Mouse (Mus musculus) splenic B cell, adult 2 months (primary cell): ENCODE results near the gene Aldh1l2.
A peak's percentile ranks its signal among the peaks of the same experiment; 100 is the strongest.
"Not testable (repeated sequence)": the region's sequence is repeated elsewhere in the genome, so short reads cannot be mapped to it uniquely, and the experiment has no call there.

Experiments
- DNase-seq: peaks from one replicate; pipeline ENCODE4 v3.0.0-alpha.2; 2011; ENCODE audit warnings: low read depth, low spot score
- H3K27me3 ChIP-seq: 2 replicates; pipeline ENCODE4 v1.6.1; 2012; ENCODE audit warnings: mild to moderate bottlenecking, low read length, moderate library complexity, mixed read lengths; ENCODE audit not compliant: control insufficient read depth, poor library complexity, insufficient read depth, severe bottlenecking
- H3K36me3 ChIP-seq: 2 replicates; pipeline ENCODE4 v1.6.1; 2012; ENCODE audit warnings: mild to moderate bottlenecking, low read length, moderate library complexity, mixed read lengths; ENCODE audit not compliant: control insufficient read depth, poor library complexity, insufficient read depth, severe bottlenecking

Aldh1l2 gene

DNA sequence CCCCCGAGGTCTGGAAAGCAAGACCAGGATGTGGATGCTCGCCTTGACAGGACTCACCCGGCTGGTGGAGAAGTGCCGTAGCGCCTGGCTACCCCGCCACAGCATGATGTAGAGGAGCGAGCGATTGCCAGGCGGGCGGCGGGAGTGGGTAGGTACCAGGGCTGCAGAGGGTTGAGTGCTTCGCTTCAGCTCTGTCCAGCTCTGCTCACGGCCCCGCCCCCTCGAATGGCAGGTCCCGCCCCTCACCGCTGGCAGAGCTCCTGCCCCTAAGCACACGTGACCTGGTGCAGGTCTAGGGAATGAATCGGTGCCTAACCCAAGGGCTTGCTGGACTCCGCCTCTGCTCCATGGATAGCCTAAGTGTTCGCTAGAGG is at the start of gene Aldh1l2:
Aldh1l2 (minus strand) TSS at position 231 of the 374 bp plus-strand sequence.
- 0 out of 2 replicates have a peak, but pooled peaks cover 2% of the 10 kb centered on the region for H3K27me3 ChIP-seq
- H3K36me3 ChIP-seq, result no peaks in the 10 kb centered on the region
- peak; percentile 61 for DNase-seq

DNA sequence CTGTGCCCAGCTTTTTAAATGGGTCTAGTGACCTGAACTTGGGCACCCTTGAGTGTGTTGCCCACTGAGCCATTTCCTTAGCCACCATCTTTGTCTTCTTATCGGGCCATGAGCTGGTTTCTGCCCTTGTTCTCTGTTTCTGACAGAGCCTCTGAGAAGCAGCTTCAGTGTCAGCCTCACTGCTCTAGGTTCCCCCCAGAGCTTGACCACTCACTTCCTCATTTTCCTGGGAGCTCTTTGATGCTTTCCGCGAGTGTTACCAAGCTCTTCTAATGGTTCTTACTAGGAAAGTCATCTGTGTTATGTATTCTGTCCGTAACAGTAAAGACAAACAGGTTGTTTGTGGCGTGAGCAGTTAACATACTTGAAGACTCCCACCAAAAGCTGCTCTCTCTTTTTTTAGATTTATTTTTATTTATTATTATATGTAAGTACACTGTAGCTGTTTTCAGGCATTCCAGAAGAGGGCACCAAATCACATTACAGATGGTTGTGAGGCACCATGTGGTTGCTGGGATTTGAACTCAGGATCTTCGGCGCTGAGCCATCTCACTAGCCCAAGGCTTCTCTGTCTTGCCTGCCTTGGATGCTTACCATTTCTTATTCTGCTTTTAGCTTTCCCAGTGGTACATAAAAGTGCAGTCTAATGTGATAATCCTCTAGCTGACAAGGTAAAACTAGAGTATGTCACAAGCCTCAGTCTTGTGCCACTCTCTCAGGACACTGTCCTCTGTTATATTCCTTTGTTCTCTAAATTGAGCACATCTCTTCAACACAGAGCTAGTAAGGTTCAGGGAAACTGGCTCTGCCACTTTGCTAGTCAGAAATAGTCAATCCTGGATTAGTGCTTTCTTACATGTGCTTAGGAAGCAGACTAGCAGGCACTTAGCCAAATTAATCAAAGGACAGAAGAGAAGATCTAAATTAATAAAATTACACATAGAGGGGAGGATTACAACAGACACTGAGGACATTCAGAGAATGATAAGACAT is 31.8 kb upstream of the Aldh1l2 start:
- peak; percentile 44 for DNase-seq
- H3K27me3 ChIP-seq, result no peaks in the 10 kb centered on the region
- peaks cover 17% of the 10 kb centered on the region for H3K36me3 ChIP-seq

DNA sequence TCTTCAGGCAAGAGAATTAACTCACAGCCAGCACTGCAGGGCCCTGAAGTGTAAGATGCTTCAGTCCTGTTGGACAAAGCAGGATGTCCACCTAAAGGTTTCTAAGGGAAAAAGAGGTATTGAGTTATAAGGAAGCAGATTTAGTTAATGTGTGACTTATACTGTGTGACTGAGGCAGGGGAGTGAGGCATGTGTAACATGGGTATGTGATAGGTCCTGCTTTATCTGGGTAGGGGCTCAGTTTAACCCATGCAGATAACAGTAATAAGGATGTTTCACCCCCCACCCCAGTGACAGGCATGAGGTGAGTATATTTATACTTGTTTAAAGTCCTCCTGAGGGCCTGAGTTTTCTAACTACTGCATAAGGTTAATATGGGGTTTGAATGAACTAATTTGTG is 29.1 kb upstream of the Aldh1l2 start:
- Histone ChIP-seq H3K27me3 (no peaks in the 10 kb centered on the region), H3K36me3 (peaks cover 20% of the 10 kb centered on the region)
- DNase-seq, result no peak

DNA sequence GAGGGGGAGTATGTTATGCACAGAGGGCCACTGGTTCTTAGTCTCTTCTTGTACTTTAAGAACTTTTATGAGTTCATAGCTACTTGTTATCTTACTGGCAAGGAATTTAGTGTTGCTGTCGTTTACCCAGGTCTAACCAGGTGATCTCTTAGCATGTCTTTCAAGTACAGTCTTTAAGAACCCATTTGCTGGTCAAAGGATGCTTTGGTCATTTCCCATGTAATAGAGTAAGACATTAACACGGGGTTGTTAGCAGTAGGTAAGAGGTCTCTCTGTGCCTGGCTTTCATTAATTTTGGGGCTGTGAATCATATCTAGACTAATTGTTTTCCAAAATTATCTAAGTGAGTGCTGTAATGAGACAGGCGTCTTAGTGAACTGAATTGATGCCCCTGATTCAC is 11.4 kb upstream of the Aldh1l2 start:
- Histone ChIP-seq H3K36me3 (peaks cover 5% of the 10 kb centered on the region), H3K27me3 (no peaks in the 10 kb centered on the region)
- DNase-seq, result no peak

GRCm38 (mm10) chr10:83544103-83544479 is 10.2 kb upstream of the Aldh1l2 start:
- DNase-seq, result peak; percentile 68
- H3K27me3 ChIP-seq, result no peaks in the 10 kb centered on the region
- H3K36me3 ChIP-seq, result peaks cover 2% of the 10 kb centered on the region; the same call in 1 of the 2 replicates

- DNase-seq, result peak; percentile 93
- Histone ChIP-seq H3K27me3 (no peaks in the 10 kb centered on the region), H3K36me3 (peaks cover 2% of the 10 kb centered on the region; the same call in 1 of the 2 replicates)
Measured at GRCm38 (mm10) chr10:83543439-83544102, 9.6 kb upstream of the Aldh1l2 start, which contains the start of gene Washc4. Washc4 (plus strand) TSS chr10:83543752.

GRCm38 (mm10) chr10:83542241-83542640 is 8.3 kb upstream of the Aldh1l2 start:
- no peaks in the 10 kb centered on the region for H3K36me3 ChIP-seq
- H3K27me3 ChIP-seq, result no peaks in the 10 kb centered on the region
- no peak for DNase-seq

GRCm38 (mm10) chr10:83540092-83540491 is 6.2 kb upstream of the Aldh1l2 start:
- no peak for DNase-seq
- Histone ChIP-seq H3K36me3 (no peaks in the 10 kb centered on the region), H3K27me3 (no peaks in the 10 kb centered on the region)

DNA sequence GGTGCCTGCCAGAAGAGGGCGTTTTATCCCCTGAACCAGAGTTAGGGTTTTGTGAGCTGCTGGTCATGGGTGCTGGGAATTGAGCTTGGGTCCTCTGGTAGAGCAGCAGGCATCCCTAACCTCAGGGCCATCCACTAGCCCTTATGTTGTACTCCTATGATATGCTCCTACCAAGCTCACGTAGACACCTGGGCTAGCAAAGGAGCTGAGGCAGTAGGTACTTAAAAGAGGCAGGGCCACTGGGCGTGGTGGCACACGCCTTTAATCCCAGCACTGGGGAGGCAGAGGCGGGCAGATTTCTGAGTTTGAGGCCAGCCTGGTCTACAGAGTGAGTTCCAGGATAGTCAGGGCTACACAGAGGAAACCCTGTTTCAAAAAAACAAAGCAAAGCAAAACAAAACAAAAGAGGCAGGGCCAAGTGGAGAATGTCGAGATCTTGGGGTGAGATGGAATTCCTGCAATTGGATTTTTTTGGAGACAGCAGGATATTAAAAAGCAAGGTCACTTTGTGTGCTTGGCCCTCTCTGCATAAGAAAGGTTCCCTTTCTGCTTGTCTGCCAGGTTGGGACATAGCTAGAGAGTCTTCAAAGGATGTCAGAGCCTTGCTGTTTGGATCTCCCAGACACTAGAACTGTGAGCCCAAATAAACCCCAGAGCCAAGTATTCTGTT is 5.5 kb upstream of the Aldh1l2 start:
- H3K27me3 ChIP-seq, result no peaks in the 10 kb centered on the region
- no peaks in the 10 kb centered on the region for H3K36me3 ChIP-seq
- no peak for DNase-seq

GRCm38 (mm10) chr10:83536436-83536835 is 2.5 kb upstream of the Aldh1l2 start:
- 0 out of 2 replicates have a peak, but pooled peaks cover 2% of the 10 kb centered on the region for H3K27me3 ChIP-seq
- H3K36me3 ChIP-seq, result no peaks in the 10 kb centered on the region
- DNase-seq, result peak; percentile 28

GRCm38 (mm10) chr10:83533258-83533909 is 556 bp downstream of the Aldh1l2 start:
- H3K36me3 ChIP-seq, result no peaks in the 10 kb centered on the region
- no peak for DNase-seq
- H3K27me3 ChIP-seq, result 0 out of 2 replicates have a peak, but pooled peaks cover 2% of the 10 kb centered on the region

- H3K36me3 ChIP-seq, result no peaks in the 10 kb centered on the region
- DNase-seq, result no peak
- 0 out of 2 replicates have a peak, but pooled peaks cover 2% of the 10 kb centered on the region for H3K27me3 ChIP-seq
Measured at GRCm38 (mm10) chr10:83530384-83530967, 3.5 kb downstream of the Aldh1l2 start.

GRCm38 (mm10) chr10:83524238-83524637 is 9.7 kb downstream of the Aldh1l2 start:
- H3K27me3 ChIP-seq, DNase-seq: not testable (repeated sequence)

DNA sequence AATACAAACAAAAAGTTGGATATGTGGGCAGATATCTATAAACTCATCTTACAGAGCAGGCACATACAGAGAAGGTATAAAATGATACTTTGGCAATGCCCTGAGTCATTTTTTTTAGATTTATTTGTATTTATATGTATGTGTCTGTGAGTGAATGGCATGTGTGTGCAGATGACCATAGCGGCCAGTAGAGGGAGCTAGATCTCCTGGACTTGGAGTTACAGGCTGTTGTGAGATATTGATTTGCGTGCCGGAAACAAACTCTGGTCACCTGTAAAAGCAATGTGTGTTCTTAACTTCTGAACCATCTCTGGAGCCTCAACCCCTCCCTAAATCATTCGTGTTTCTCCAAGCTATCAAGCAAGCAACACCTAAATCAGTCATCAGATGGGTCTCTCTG is 12.9 kb downstream of the Aldh1l2 start:
- Histone ChIP-seq H3K36me3 (no peaks in the 10 kb centered on the region), H3K27me3 (no peaks in the 10 kb centered on the region)
- DNase-seq, result peak; percentile 18

More at GRCm38 (mm10) chr10:83524238-83524637, 9.7 kb downstream of the Aldh1l2 start:
- H3K36me3 ChIP-seq, result not testable (repeated sequence)
